Mouse (Mus musculus) intestine, embryonic 15.5 days (tissue): ENCODE measurements around the gene Dnajb8. TPM values are rescaled to one million over a fixed set of nuclear protein-coding genes. Genes with fewer than 3 reads are reported as not detected.
A peak's percentile ranks its signal among the peaks of the same experiment; 100 is the strongest.

Source experiments
- ATAC-seq: fragments of 200-750 bp; cut with Nextera tagmentation; 2 replicates; pipeline ENCODE4 v1.8.0; 2017; ENCODE audit warnings: moderate TSS enrichment, moderate library complexity
- H3K27ac ChIP-seq: fragments of 300-500 bp; sonication (generic); 2 replicates; pipeline ENCODE4 v1.5.1; 2015; ENCODE audit warnings: mild to moderate bottlenecking, inconsistent platforms
- H3K27me3 ChIP-seq: fragments of 300-500 bp; sonication (generic); replicated peaks from 2 replicates; pipeline ENCODE4 v1.6.1; 2015; ENCODE audit warnings: inconsistent platforms
- H3K36me3 ChIP-seq: fragments of 300-500 bp; sonication (generic); 2 replicates; pipeline ENCODE4 v1.6.1; 2015; ENCODE audit warnings: inconsistent platforms
- H3K4me1 ChIP-seq: fragments of 300-500 bp; sonication (generic); replicated peaks from 2 replicates; pipeline ENCODE4 v1.6.1; 2015; ENCODE audit warnings: inconsistent platforms
- H3K4me2 ChIP-seq: fragments of 300-500 bp; sonication (generic); replicated peaks from 2 replicates; pipeline ENCODE4 v1.6.1; 2015; ENCODE audit warnings: mild to moderate bottlenecking, inconsistent platforms
- H3K4me3 ChIP-seq: fragments of 300-500 bp; sonication (generic); replicated peaks from 2 replicates; pipeline ENCODE4 v1.5.1; 2015; ENCODE audit warnings: inconsistent platforms
- H3K9ac ChIP-seq: fragments of 300-500 bp; sonication (generic); 2 replicates; pipeline ENCODE4 v1.6.1; 2015; ENCODE audit warnings: inconsistent platforms
- H3K9me3 ChIP-seq: fragments of 300-500 bp; sonication (generic); 2 replicates; pipeline ENCODE4 v1.6.1; 2016; ENCODE audit warnings: inconsistent platforms
- WGBS: fragments of 180-500 bp; shearing (Covaris S2); methylation state at CpG from one replicate; pipeline ENCODE4 v1.1.7; 2015; 5-methylcytosine and 5-hydroxymethylcytosine counted together
- polyA plus RNA-seq: library from polyadenylated mRNA; unstranded; fragments of >200 nt; fragmentation: Nextera tagmentation; extraction: Ambion mirVana; gene quantifications from 2 replicates; pipeline ENCODE4 v1.2.1, GENCODE M21; 2015

Gene Dnajb8
- polyA plus RNA-seq, 1 experiment from 2014 or later: not detected

DNA sequence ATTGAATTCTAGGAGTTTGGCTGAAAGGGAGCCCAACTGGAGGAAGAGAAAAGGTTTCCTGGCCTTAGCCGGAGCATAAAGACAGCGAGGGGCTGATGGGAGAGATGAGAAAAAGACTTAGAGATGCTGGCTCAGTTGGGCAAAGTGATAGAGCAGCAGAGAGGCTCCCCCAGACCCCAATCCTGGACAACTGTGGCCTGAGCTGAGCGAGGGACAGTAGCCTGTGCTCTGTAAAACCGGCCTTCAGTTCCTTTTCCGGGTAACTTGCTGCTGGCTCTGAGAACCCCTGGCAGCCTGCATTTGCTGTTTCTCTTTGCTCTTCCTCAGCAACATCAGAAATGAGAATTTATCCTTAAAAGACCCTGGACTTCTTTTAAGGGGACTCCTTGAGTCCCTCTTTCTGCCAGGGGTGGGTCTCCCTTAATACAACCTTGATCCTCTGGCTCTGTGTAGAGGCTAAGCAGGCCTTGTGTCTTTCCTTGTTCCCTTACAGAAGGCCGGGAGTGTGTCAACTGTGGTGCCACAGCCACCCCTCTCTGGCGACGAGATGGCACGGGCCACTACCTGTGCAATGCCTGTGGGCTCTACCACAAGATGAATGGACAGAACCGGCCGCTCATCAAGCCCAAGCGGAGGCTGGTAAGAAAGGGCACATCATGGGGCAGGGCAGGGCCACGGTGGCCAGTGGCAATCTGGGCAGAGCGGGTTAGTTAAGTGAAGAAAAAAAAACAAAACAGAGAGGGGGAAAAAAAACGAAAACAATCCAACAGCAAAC, 20.0 kb upstream of the Dnajb8 start:
- no peaks in the 10 kb centered on the region for H3K36me3 ChIP-seq
- no peak for ATAC-seq
- WGBS: 21% methylated on average over 15 of the region's 15 CpGs
- peak overlapping the region; percentile 1; the same call in 1 of the 2 replicates for H3K4me2 ChIP-seq
- H3K27me3 ChIP-seq: peaks cover 94% of the 10 kb centered on the region
- no peaks in the 10 kb centered on the region for H3K9me3 ChIP-seq
- peaks cover 29% of the 10 kb centered on the region for H3K4me1 ChIP-seq
- H3K27ac ChIP-seq: no peak overlapping the region
- no peak overlapping the region for H3K9ac ChIP-seq
- H3K4me3 ChIP-seq: no peak overlapping the region

- no peak overlapping the region for H3K27ac ChIP-seq
- no peak overlapping the region for H3K9ac ChIP-seq
These were observed 19.0 kb upstream of the Dnajb8 start for GRCm38 (mm10) chr6:88202921-88203690.

DNA sequence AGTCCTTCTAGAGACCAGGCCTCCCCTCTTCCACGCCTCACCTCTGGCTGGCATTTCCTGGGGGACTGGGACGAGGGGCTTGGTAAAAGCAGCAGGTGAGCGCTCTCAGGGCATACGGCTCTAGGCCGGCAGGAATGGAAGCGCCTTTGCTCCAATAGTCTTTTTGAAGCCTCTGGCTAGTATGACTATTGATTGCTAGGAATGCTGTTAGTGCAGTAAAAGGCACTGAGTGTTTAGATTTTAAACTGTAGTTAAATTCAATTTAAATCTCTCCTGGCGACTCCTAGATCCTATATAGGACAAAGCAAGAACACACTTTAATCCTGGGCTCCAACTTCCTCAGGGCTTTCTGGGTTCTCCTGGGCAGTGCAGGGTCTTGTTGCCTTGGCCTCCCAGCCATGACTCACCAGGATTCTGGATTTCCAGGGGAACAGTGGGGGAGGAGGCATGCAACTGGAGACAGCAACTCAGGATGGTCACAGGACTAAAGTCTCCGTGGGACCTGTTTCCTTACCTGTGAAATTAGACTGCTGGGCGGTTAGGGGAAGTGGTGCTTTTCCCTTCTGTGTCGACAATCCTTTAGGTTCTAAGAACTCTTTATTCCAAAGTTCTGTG, 18.2 kb upstream of the Dnajb8 start:
- H3K4me3 ChIP-seq: no peak overlapping the region
- H3K9me3 ChIP-seq: no peaks in the 10 kb centered on the region
- peaks cover 92% of the 10 kb centered on the region for H3K27me3 ChIP-seq
- no peak overlapping the region for H3K27ac ChIP-seq
- H3K9ac ChIP-seq: no peak overlapping the region
- no peaks in the 10 kb centered on the region for H3K36me3 ChIP-seq
- 20% methylated on average over 10 of the region's 10 CpGs for whole genome bisulfite sequencing
- H3K4me2 ChIP-seq: 0 out of 2 replicates have a peak overlapping the region, but pooled peaks have one; percentile 3
- peaks cover 11% of the 10 kb centered on the region for H3K4me1 ChIP-seq
- no peak for ATAC-seq

More at GRCm38 (mm10) chr6:88202921-88203690, 19.0 kb upstream of the Dnajb8 start:
- H3K9me3 ChIP-seq: no peaks in the 10 kb centered on the region
- peak; percentile 21; the same call in 1 of the 2 replicates for ATAC-seq
- peak overlapping the region; percentile 3; the same call in 1 of the 2 replicates for H3K4me2 ChIP-seq
- WGBS: 5% methylated on average over 24 of the region's 24 CpGs
- no peaks in the 10 kb centered on the region for H3K36me3 ChIP-seq
- peaks cover 94% of the 10 kb centered on the region for H3K27me3 ChIP-seq
- H3K4me3 ChIP-seq: no peak overlapping the region
- peaks cover 19% of the 10 kb centered on the region for H3K4me1 ChIP-seq

DNA sequence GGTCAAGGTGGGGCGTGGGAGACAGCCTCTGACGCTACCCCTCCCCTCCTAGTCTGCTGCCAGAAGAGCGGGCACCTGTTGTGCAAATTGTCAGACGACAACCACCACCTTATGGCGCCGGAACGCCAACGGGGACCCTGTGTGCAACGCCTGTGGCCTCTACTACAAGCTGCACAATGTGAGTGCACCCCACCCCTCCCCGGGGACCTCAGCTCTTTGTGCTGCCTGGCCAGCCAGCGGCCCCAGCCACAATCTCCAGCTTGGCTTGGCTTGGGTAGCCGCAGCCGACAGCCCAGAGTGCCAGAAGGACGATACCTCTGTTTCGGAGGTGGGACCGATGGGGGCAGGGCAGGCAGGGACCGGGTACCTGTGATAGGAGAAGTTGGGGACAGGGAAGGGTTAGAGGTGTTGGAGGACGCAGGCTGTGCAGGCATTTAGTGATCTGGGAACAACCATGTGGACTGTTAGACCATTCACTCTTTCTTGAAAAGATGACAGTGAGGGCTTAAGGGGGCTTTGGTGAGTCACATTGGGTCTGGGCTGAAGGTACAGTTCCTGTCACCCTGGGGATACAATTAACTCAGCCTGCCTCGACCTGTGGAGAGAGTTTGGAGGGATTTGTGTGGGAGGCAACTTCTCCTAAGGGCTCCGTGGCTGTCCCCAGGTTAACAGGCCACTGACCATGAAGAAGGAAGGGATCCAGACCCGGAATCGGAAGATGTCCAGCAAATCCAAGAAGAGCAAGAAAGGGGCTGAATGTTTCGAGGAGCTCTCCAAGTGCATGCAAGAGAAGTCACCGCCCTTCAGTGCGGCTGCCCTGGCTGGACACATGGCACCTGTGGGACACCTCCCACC, 17.3 kb upstream of the Dnajb8 start:
- H3K9me3 ChIP-seq: no peaks in the 10 kb centered on the region
- H3K36me3 ChIP-seq: no peaks in the 10 kb centered on the region
- ATAC-seq: no peak
- H3K27ac ChIP-seq: no peak overlapping the region
- H3K9ac ChIP-seq: no peak overlapping the region
- no peak overlapping the region for H3K4me3 ChIP-seq
- no peak overlapping the region for H3K4me2 ChIP-seq
- peaks cover 83% of the 10 kb centered on the region for H3K27me3 ChIP-seq
- H3K4me1 ChIP-seq: peaks cover 3% of the 10 kb centered on the region; the same call in 1 of the 2 replicates
- 16% methylated on average over 25 of the region's 25 CpGs for WGBS

DNA sequence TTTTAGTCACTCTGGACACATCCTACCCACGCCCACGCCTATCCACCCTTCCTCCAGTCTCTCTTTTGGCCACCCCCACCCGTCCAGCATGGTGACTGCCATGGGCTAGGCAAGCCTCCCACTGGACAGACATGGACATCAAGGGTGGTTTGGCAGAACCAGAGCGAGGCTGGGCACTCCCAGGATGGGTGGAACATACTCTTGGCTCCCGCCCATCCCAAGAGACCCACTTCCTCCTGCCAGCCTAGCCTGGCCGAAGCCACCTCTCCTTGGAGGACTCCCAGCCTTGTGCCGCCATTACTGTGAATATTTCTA, 16.7 kb upstream of the Dnajb8 start:
- 31% methylated on average over 7 of the region's 7 CpGs for WGBS
- no peak for ATAC-seq
- no peak overlapping the region for H3K9ac ChIP-seq
- H3K9me3 ChIP-seq: no peaks in the 10 kb centered on the region
- no peak overlapping the region for H3K4me2 ChIP-seq
- H3K36me3 ChIP-seq: no peaks in the 10 kb centered on the region
- H3K4me1 ChIP-seq: 0 out of 2 replicates have a peak, but pooled peaks cover 3% of the 10 kb centered on the region
- no peak overlapping the region for H3K4me3 ChIP-seq
- H3K27me3 ChIP-seq: peaks cover 78% of the 10 kb centered on the region
- H3K27ac ChIP-seq: no peak overlapping the region

DNA sequence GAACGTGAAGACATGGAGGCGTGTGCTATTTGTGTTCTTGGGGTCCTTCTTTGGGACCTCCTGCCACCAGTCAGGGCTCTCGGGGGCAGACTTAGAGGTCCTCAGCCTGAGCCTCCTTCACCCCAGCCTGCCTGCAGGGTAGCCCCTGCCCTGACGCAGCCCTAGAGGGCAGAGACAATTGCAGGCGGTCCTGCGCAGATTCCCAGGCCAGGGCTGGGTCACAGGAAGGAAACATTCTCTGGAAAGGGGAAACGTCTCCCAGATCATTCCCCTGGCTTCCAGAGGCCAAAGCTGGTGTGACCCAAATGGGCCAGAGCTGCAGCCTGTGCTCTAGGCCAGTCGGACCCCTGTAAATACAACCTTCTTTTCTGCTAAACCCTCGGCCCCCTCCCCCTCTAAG, 16.1 kb upstream of the Dnajb8 start:
- WGBS: 28% methylated on average over 9 of the region's 9 CpGs
- no peak overlapping the region for H3K9ac ChIP-seq
- no peaks in the 10 kb centered on the region for H3K9me3 ChIP-seq
- H3K4me1 ChIP-seq: 0 out of 2 replicates have a peak, but pooled peaks cover 3% of the 10 kb centered on the region
- ATAC-seq: no peak
- peaks cover 72% of the 10 kb centered on the region for H3K27me3 ChIP-seq
- no peak overlapping the region for H3K4me2 ChIP-seq
- no peak overlapping the region for H3K4me3 ChIP-seq
- no peak overlapping the region for H3K27ac ChIP-seq
- H3K36me3 ChIP-seq: no peaks in the 10 kb centered on the region

DNA sequence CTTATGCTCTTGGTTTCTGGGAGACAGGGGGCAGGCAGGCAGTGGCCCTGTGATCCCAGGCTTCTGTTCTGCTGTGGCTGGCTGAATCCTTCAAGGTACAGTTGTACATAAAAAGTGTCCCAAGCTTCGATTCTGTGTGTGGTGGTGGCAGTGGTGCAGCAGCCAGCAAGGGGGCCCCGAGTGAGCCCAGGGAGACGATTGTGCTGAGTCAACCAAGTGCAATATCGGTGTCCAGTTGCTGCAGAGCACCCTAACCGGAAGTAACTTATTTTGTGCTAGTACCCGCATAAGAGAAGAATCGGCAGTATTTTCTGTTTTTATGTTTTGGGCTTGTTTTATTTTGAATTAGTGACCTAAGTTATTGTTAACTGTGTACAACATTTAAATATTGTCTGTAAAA, 15.5 kb upstream of the Dnajb8 start:
- Histone ChIP-seq H3K9me3 (no peaks in the 10 kb centered on the region), H3K9ac (no peak overlapping the region), H3K36me3 (no peaks in the 10 kb centered on the region), H3K4me1 (0 out of 2 replicates have a peak, but pooled peaks cover 3% of the 10 kb centered on the region), H3K4me3 (no peak overlapping the region), H3K27ac (no peak overlapping the region), H3K27me3 (peaks cover 65% of the 10 kb centered on the region), H3K4me2 (no peak overlapping the region)
- no peak for ATAC-seq
- 48% methylated on average over 7 of the region's 7 CpGs for WGBS

DNA sequence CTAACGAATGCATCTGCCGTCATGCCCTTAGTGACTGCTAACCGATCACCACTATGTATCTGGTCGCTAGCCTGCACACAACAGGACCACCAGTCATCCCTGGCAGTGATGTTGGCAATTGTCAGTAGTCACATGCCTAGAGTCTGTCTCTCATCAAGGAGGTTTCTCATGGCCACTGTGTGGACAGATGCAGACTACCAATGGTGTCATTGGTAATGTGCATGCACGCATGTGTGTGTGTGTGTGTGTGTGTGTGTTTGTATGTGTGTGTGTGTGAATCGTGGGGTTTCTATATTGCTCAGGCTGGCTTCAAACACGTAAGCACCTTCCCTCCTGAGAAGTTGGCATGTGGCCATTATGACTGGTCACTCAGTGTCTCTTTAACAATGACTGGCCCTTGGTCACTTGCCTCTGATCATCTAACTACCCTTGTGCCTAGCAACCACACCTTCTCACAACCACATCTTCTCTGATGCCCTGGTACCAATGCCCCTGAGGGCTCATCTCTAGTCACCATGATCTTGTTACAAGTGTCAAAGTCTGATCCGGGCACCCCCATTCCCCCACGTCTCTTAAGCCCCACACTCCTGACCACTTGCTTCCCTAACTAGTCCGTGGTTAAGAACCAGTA, 14.6 kb upstream of the Dnajb8 start:
- Histone ChIP-seq H3K4me2 (no peak overlapping the region), H3K36me3 (no peaks in the 10 kb centered on the region), H3K27me3 (peaks cover 56% of the 10 kb centered on the region), H3K9me3 (no peaks in the 10 kb centered on the region), H3K4me3 (no peak overlapping the region), H3K4me1 (0 out of 2 replicates have a peak, but pooled peaks cover 3% of the 10 kb centered on the region), H3K27ac (no peak overlapping the region), H3K9ac (no peak overlapping the region)
- WGBS: 86% methylated on average over 10 of the region's 10 CpGs
- no peak for ATAC-seq

DNA sequence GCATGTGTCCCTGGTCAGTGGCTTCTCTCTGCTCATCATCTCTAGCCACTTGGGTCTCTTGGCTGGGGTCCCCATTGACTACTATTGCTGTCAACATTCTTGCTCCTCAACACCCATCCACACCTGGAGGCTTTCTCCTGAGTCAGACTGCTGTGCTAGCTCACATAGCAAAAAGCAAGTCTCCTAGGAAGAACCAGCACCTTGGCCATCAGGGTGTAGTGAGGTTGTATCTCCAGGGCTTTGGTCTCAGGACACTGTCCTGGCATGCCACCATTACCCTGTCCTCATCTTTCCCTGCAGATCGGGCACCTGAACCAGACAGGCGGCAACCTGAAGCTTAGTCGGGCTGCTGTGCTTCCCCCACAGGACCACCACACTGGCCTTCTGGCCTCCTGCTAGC, 13.7 kb upstream of the Dnajb8 start:
- Histone ChIP-seq H3K9me3 (no peaks in the 10 kb centered on the region), H3K4me3 (no peak overlapping the region), H3K27me3 (peaks cover 51% of the 10 kb centered on the region), H3K4me1 (0 out of 2 replicates have a peak, but pooled peaks cover 3% of the 10 kb centered on the region), H3K36me3 (no peaks in the 10 kb centered on the region), H3K9ac (no peak overlapping the region), H3K27ac (no peak overlapping the region), H3K4me2 (no peak overlapping the region)
- WGBS: 94% methylated on average over 3 of the region's 3 CpGs
- ATAC-seq: no peak

DNA sequence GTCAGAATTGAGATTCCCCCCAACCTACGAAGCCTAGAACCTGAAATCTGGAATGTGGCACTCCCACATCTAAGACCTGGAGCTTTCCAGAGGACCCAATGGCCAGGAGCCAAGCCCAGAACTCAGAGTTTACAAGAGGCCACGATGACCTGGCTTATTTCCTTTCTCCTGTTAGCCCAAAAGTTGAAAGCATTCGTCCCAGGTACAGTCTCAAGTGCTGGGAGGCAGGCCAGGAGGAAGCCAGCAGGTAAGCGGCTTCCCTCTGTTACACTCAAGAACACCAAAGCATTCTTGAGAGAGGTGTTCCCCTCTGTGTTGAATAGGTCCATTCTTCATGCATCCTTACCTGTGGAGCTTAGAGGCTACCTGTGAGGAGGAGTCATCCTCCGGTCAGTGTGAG, 12.6 kb upstream of the Dnajb8 start:
- WGBS: 79% methylated on average over 5 of the region's 5 CpGs
- Histone ChIP-seq H3K9ac (no peak overlapping the region), H3K4me3 (no peak overlapping the region), H3K27ac (no peak overlapping the region), H3K4me2 (no peak overlapping the region), H3K36me3 (no peaks in the 10 kb centered on the region), H3K4me1 (0 out of 2 replicates have a peak, but pooled peaks cover 3% of the 10 kb centered on the region), H3K27me3 (peaks cover 40% of the 10 kb centered on the region), H3K9me3 (no peaks in the 10 kb centered on the region)
- no peak for ATAC-seq

- 65% methylated on average over 3 of the region's 3 CpGs for WGBS
These were observed 11.9 kb upstream of the Dnajb8 start for GRCm38 (mm10) chr6:88210182-88210581.

More at GRCm38 (mm10) chr6:88210182-88210581, 11.9 kb upstream of the Dnajb8 start:
- Histone ChIP-seq H3K27me3 (peaks cover 33% of the 10 kb centered on the region), H3K4me3 (no peak overlapping the region), H3K4me1 (0 out of 2 replicates have a peak, but pooled peaks cover 1% of the 10 kb centered on the region), H3K36me3 (no peaks in the 10 kb centered on the region), H3K9ac (no peak overlapping the region), H3K27ac (no peak overlapping the region), H3K9me3 (no peaks in the 10 kb centered on the region), H3K4me2 (no peak overlapping the region)
- no peak for ATAC-seq
